Mouse (Mus musculus) testis, adult 2 months (tissue): Measurements from ENCODE around the gene Gtf2ird1.

ENCODE experiments used
- CTCF ChIP-seq: fragments of 200-500 bp; IDR thresholded peaks from 2 replicates; pipeline ENCODE4 v1.5.1; 2012; ENCODE audit warnings: low read depth, mild to moderate bottlenecking, inconsistent platforms, low read length, moderate library complexity; ENCODE audit not compliant: control insufficient read depth, insufficient read depth, insufficient replicate concordance
- POLR2A ChIP-seq: fragments of 200-500 bp; IDR thresholded peaks from 2 replicates; pipeline ENCODE4 v1.6.1; 2012; ENCODE audit warnings: low read depth, mild to moderate bottlenecking, inconsistent platforms, low read length, moderate library complexity; ENCODE audit not compliant: control insufficient read depth

DNA sequence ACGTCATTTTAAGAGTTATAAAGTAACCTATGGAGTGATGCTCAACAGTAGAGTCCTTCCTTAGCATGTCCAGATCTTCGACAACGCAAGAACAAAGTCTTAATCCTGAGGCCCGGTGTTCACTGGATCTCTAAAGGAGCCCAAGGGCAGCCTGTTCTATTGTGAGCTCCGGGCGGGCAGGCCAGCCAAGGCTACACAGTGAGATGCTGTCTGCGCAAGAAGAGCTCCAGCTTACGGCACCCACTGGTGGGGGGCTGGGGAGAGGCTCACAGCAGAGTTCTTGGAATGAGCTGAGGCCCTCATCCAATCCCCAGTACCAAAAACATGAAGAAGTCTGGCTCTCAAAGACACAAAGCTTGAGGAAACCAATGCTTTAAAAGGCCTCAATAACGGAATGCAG lies 146.3 kb downstream of the Gtf2ird1 start:
- TF ChIP-seq CTCF (no peak), POLR2A (no peak)
